Mouse (Mus musculus) heart, embryonic 16.5 days (tissue): ENCODE measurements around the gene Itsn1. TPM values are rescaled to one million over a fixed set of nuclear protein-coding genes. Genes with fewer than 3 reads are reported as not detected.

Source experiments
- ATAC-seq: fragments of 200-750 bp; cut with Nextera tagmentation; replicated peaks from 2 replicates; pipeline ENCODE4 v1.8.0; 2017; ENCODE audit warnings: moderate number of reproducible peaks; ENCODE audit not compliant: insufficient read depth, low FRiP score; ENCODE audit errors: extremely low read depth
- H3K27ac ChIP-seq: fragments of 300-500 bp; sonication (generic); 2 replicates; pipeline ENCODE4 v1.5.1; 2014; ENCODE audit warnings: mild to moderate bottlenecking, low read length, control low read depth, moderate library complexity
- H3K27me3 ChIP-seq: fragments of 300-500 bp; sonication (generic); 2 replicates; pipeline ENCODE4 v1.6.1; 2014; ENCODE audit warnings: low read length, mixed read lengths; ENCODE audit not compliant: control insufficient read depth, insufficient read depth
- H3K36me3 ChIP-seq: fragments of 300-500 bp; sonication (generic); 2 replicates; pipeline ENCODE4 v1.6.1; 2014; ENCODE audit not compliant: control insufficient read depth, insufficient read depth
- H3K4me1 ChIP-seq: fragments of 300-500 bp; sonication (generic); 2 replicates; pipeline ENCODE4 v1.6.1; 2014; ENCODE audit warnings: low read length, mixed read lengths; ENCODE audit not compliant: control insufficient read depth, insufficient read depth
- H3K4me2 ChIP-seq: fragments of 300-500 bp; sonication (generic); 2 replicates; pipeline ENCODE4 v1.6.1; 2014; ENCODE audit warnings: low read depth, mild to moderate bottlenecking, control low read depth, low read length
- H3K4me3 ChIP-seq: fragments of 300-500 bp; sonication (generic); 2 replicates; pipeline ENCODE4 v1.5.1; 2014; ENCODE audit warnings: mild to moderate bottlenecking, control low read depth, low read length
- H3K9ac ChIP-seq: fragments of 300-500 bp; sonication (generic); 2 replicates; pipeline ENCODE4 v1.6.1; 2014; ENCODE audit warnings: low read length, control low read depth
- H3K9me3 ChIP-seq: fragments of 300-500 bp; sonication (generic); replicated peaks from 2 replicates; pipeline ENCODE4 v1.6.1; 2016; ENCODE audit warnings: low read length; ENCODE audit not compliant: control insufficient read depth
- WGBS: fragments of 180-500 bp; shearing (Covaris S2); extraction: QIAGEN DNeasy Blood & Tissue Kit; methylation state at CpG from one replicate; pipeline ENCODE4 v1.1.7; 2014; 5-methylcytosine and 5-hydroxymethylcytosine counted together
- polyA plus RNA-seq: library from polyadenylated mRNA; unstranded; fragments of >200 nt; fragmentation: Nextera tagmentation; extraction: Ambion mirVana; gene quantifications from 2 replicates; pipeline ENCODE4 v1.2.1, GENCODE M21; 2015

Gene Itsn1
- polyA plus RNA-seq, 1 experiment from 2014 or later: 14.2 TPM

DNA sequence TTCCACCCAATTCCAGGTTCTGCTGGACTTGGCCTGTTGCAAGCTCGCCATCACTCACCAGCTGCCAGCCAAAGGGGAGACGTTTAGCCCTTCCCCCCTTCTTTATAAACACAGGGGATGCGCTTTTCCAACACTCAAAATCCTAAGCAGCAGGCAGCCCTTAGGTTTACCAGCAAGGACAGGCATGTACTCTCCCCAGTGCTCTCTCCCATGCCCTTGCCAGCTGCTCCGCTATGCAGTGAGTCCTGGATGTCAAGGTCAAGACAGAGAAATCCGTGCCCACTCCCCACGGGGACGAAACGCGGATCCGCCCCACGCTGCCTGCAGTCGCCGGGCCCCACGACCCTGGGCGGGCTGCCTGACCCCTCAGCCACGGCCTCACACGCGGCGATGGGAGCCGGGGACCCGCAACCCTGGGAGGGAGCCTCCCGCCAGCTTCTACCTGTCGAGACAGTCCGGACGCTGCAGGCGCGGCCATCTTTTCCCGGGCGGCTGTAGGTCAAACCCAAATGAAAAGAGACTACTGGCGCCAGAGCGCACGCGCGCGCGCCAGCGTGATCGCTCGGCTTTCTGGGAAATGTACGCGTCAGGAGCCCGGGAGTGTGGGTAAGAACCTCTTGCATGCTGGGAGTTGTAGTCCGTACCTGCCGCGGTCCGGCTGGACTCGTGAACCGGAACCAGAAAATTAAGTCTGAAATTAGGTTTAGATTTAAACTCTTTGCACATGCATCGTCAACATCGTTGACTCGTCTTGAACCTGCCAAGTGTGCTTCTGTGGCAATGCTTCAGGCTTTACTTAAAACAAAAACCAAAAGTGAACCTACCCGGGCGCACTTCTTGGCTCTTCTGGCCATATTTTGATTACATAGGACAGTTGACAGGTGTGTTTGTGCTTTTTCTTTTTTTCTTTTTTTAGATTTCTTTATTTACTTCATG, 202.3 kb downstream of the Itsn1 start:
- peak overlapping the region; percentile 91 for H3K27ac ChIP-seq
- H3K4me2 ChIP-seq: peak overlapping the region; percentile 81
- WGBS: under 1% methylated on average over 53 of the region's 53 CpGs
- no peaks in the 10 kb centered on the region for H3K9me3 ChIP-seq
- H3K9ac ChIP-seq: peak overlapping the region; percentile 98
- H3K4me3 ChIP-seq: peak overlapping the region; percentile 83
- peaks cover 32% of the 10 kb centered on the region for H3K36me3 ChIP-seq
- ATAC-seq: peak; percentile 93
- no peaks in the 10 kb centered on the region for H3K27me3 ChIP-seq
- peaks cover 9% of the 10 kb centered on the region for H3K4me1 ChIP-seq

- no peak for ATAC-seq
- no peaks in the 10 kb centered on the region for H3K9me3 ChIP-seq
- no peak overlapping the region for H3K27ac ChIP-seq
- peaks cover 9% of the 10 kb centered on the region for H3K4me1 ChIP-seq
- H3K27me3 ChIP-seq: no peaks in the 10 kb centered on the region
- H3K36me3 ChIP-seq: peaks cover 24% of the 10 kb centered on the region
- H3K4me3 ChIP-seq: peak overlapping the region; percentile 83
- 50% methylated on average over 8 of the region's 8 CpGs for WGBS
- peak overlapping the region; percentile 30 for H3K4me2 ChIP-seq
- no peak overlapping the region for H3K9ac ChIP-seq
Observed at GRCm38 (mm10) chr16:91932082-91932690, 203.1 kb downstream of the Itsn1 start.

GRCm38 (mm10) chr16:91932843-91933518, 203.9 kb downstream of the Itsn1 start:
- Histone ChIP-seq H3K9me3 (no peaks in the 10 kb centered on the region), H3K4me1 (peaks cover 9% of the 10 kb centered on the region), H3K36me3 (peaks cover 16% of the 10 kb centered on the region), H3K4me2 (no peak overlapping the region), H3K27me3 (no peaks in the 10 kb centered on the region), H3K27ac (no peak overlapping the region), H3K9ac (no peak overlapping the region), H3K4me3 (no peak overlapping the region)
- no peak for ATAC-seq
- WGBS: 68% methylated on average over 6 of the region's 10 CpGs

DNA sequence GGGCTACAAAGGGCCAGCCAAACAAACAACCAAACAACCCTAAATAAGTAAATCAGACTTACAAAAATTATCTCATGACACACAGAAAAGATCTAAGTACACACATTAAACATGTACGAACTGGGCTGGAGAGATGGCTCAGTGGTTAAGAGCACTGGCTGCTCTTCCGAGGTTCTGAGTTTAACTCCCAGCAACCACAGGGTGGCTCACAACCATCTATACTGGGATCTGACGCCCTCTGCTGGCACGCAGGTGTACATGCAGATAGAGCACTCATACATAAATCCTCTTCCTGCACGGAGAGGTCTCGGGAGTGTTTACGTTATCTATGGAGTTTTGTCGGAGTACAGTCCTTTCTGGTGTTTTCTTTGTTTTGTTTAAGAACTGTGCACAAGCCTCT, 206.0 kb downstream of the Itsn1 start:
- H3K27ac ChIP-seq: no peak overlapping the region
- H3K36me3 ChIP-seq: no peaks in the 10 kb centered on the region
- H3K9me3 ChIP-seq: no peaks in the 10 kb centered on the region
- no peak overlapping the region for H3K4me2 ChIP-seq
- no peak for ATAC-seq
- H3K27me3 ChIP-seq: no peaks in the 10 kb centered on the region
- WGBS: 46% methylated on average over 8 of the region's 8 CpGs
- no peak overlapping the region for H3K4me3 ChIP-seq
- H3K9ac ChIP-seq: no peak overlapping the region
- peaks cover 7% of the 10 kb centered on the region for H3K4me1 ChIP-seq

- WGBS: 62% methylated on average over 8 of the region's 8 CpGs
- H3K27me3 ChIP-seq: no peaks in the 10 kb centered on the region
Observed at GRCm38 (mm10) chr16:91935726-91936125, 206.6 kb downstream of the Itsn1 start.

DNA sequence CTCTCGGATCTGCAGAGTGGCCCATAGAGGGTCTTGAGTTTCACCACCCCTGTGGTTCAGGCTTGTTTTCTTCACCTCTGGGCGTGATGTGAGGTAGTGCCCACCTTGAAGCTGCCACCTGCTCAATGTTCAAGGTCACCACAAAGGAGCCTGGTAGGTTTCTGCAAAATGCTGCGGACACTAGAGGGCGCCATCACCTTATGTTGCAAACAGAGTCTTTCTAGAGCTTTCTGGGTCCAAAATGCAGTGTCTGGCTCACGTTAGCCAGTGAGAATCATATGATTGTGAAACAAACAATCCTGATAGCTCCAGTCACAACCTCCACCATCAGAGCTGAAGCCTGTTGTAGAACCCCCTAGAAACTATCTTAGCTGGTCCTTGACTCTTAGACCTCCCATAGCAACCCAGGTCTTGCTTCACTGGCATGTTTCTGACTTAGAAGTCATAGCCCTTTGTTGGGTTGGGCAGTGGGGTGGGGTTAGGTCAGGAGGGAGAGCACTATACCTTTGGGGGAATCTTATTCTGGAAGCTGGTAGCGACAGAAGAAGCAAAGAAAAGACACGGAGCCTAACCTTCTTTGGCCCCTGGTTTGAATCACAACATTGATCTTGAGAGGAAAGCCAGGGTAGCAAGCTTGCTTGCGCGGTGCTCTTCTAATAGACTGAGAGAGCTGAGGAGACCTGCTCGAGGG, 207.4 kb downstream of the Itsn1 start:
- no peaks in the 10 kb centered on the region for H3K36me3 ChIP-seq
- WGBS: 46% methylated on average over 10 of the region's 10 CpGs
- no peak overlapping the region for H3K9ac ChIP-seq
- no peak overlapping the region for H3K27ac ChIP-seq
- no peaks in the 10 kb centered on the region for H3K27me3 ChIP-seq
- H3K4me3 ChIP-seq: no peak overlapping the region
- H3K9me3 ChIP-seq: no peaks in the 10 kb centered on the region
- no peak overlapping the region for H3K4me2 ChIP-seq
- no peaks in the 10 kb centered on the region for H3K4me1 ChIP-seq
- ATAC-seq: no peak

More at GRCm38 (mm10) chr16:91935726-91936125, 206.6 kb downstream of the Itsn1 start:
- Histone ChIP-seq H3K27ac (no peak overlapping the region), H3K9me3 (no peaks in the 10 kb centered on the region), H3K4me1 (peaks cover under 1% of the 10 kb centered on the region), H3K9ac (no peak overlapping the region), H3K4me2 (no peak overlapping the region), H3K36me3 (no peaks in the 10 kb centered on the region), H3K4me3 (no peak overlapping the region)
- no peak for ATAC-seq

GRCm38 (mm10) chr16:91937281-91937680, 208.2 kb downstream of the Itsn1 start:
- no peak for ATAC-seq
- Histone ChIP-seq H3K4me3 (no peak overlapping the region), H3K9me3 (no peaks in the 10 kb centered on the region), H3K9ac (no peak overlapping the region), H3K4me1 (no peaks in the 10 kb centered on the region), H3K27me3 (no peaks in the 10 kb centered on the region), H3K27ac (no peak overlapping the region), H3K36me3 (no peaks in the 10 kb centered on the region), H3K4me2 (no peak overlapping the region)
- 84% methylated on average over 11 of the region's 11 CpGs for WGBS

- no peak overlapping the region for H3K9ac ChIP-seq
- no peaks in the 10 kb centered on the region for H3K36me3 ChIP-seq
- no peak overlapping the region for H3K4me2 ChIP-seq
- H3K27ac ChIP-seq: no peak overlapping the region
- WGBS: 65% methylated on average over 5 of the region's 5 CpGs
- no peaks in the 10 kb centered on the region for H3K27me3 ChIP-seq
- H3K4me1 ChIP-seq: no peaks in the 10 kb centered on the region
- no peak overlapping the region for H3K4me3 ChIP-seq
- no peak for ATAC-seq
- H3K9me3 ChIP-seq: no peaks in the 10 kb centered on the region
Observed at GRCm38 (mm10) chr16:91938141-91938540, 209.1 kb downstream of the Itsn1 start.
